Mouse (Mus musculus): ENCODE results near the gene Spock2. TPM values are rescaled to one million over a fixed set of nuclear protein-coding genes. Genes with fewer than 3 reads are reported as not detected.
A peak's percentile ranks its signal among the peaks of the same experiment; 100 is the strongest.

The Spock2 gene
- polyA plus RNA-seq, 1 experiment from 2014 or later, result 0.09 TPM

DNA sequence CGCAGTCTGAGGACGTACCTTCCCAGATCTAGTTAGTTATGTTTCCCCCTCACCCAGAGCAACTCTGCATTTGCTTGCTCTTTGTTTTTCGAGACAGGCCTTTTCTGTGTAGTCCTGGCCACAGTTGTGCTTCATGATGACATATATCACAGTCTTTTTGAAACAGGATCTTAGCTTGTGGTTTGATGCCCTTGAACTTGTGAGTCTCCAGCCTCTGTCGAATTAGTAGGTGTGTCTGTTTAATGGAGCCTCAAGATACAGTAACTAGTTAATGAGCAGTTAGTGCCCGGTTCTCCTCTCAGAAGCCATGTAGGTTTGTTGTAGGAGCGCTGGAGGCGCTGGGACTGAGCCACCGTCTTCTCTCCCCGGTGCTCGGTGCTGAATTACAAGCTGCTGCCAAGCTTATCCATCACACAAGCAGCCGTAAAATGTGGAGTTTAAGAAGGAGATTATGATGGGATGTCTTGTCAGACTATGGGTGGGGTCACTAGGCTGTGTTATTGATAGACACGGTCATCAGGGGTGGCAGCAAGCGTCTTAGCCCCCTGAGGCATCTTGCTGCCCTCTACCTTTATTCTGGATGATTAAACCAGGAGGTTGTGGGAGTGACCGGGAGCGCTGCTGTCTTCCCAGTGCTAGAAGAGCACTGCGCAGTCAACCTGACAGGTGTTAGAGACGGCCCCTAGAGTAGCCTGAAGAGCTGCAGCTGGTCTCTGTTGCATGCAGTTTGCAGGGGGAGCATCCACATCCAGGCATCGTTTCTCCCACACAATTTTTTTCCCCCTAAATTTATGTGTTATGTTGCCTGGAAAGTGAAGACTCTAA is 28.1 kb upstream of the Spock2 start:
- peak; percentile 76 for ATAC-seq
- peak; percentile 38 for DNase-seq

DNA sequence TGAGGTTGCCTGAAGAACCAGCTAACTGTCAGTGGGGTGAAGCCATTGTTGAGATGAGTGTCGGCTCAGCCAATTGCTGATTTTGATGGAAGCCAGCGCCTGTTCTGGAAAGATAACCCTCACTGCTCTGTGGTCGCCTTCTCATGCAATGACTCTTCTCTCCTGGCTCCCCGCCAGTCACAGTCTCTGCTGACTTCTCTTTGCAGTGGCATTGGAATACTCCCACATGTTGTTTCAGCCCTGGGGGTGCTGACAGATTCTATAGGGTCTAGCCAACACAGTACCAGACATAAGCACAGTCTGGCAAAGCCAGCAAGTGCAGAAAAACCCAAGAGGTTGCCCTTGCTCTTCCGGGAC is 27.5 kb upstream of the Spock2 start:
- H3K27me3 ChIP-seq (ENCODE audit: insufficient read depth, low read length), result no peaks in the 10 kb centered on the region
- TF ChIP-seq CTCF (IDR thresholded peaks at IDR 0.05; ENCODE audit: low read depth) (no peak), EP300 (IDR thresholded peaks at IDR 0.05; ENCODE audit: low read depth) (peak; percentile 91)
- WGBS (ENCODE audit: insufficient replicate concordance), result 43% methylated on average over 5 of the region's 5 CpGs
- ATAC-seq, result peak; percentile 85
- no peaks in the 10 kb centered on the region for H3K36me3 ChIP-seq (replicated peaks; ENCODE audit: insufficient read depth, low read length)
- H3K4me3 ChIP-seq (ENCODE audit: low read depth, low read length), result peak overlapping the region; percentile 31; the same call in 1 of the 2 replicates
- peaks cover 54% of the 10 kb centered on the region for H3K4me1 ChIP-seq (ENCODE audit: insufficient read depth)
- H3K4me2 ChIP-seq (ENCODE audit: low read depth, low read length), result peak overlapping the region; percentile 71
- H3K27ac ChIP-seq (ENCODE audit: low read depth), result peak overlapping the region; percentile 87
- peak overlapping the region; percentile 42; the same call in 1 of the 2 replicates for H3K9ac ChIP-seq (replicated peaks)
- peak; percentile 84 for DNase-seq
- no peaks in the 10 kb centered on the region for H3K9me3 ChIP-seq (ENCODE audit: low read length)

More for the DNA sequence above, 28.1 kb upstream of the Spock2 start:
- WGBS (ENCODE audit: insufficient replicate concordance), result 50% methylated on average over 18 of the region's 18 CpGs
- peak overlapping the region; percentile 46 for H3K9ac ChIP-seq (replicated peaks)
- no peaks in the 10 kb centered on the region for H3K36me3 ChIP-seq (replicated peaks; ENCODE audit: insufficient read depth, low read length)
- H3K9me3 ChIP-seq (ENCODE audit: low read length), result no peaks in the 10 kb centered on the region
- peak overlapping the region; percentile 31 for H3K4me3 ChIP-seq (ENCODE audit: low read depth, low read length)
- H3K4me2 ChIP-seq (ENCODE audit: low read depth, low read length), result peak overlapping the region; percentile 71
- H3K27ac ChIP-seq (ENCODE audit: low read depth), result peak overlapping the region; percentile 87
- H3K27me3 ChIP-seq (ENCODE audit: insufficient read depth, low read length), result no peaks in the 10 kb centered on the region
- TF ChIP-seq EP300 (IDR thresholded peaks at IDR 0.05; ENCODE audit: low read depth) (peak; percentile 9; the same call in 1 of the 2 replicates), CTCF (IDR thresholded peaks at IDR 0.05; ENCODE audit: low read depth) (no peak)
- peaks cover 54% of the 10 kb centered on the region for H3K4me1 ChIP-seq (ENCODE audit: insufficient read depth)

DNA sequence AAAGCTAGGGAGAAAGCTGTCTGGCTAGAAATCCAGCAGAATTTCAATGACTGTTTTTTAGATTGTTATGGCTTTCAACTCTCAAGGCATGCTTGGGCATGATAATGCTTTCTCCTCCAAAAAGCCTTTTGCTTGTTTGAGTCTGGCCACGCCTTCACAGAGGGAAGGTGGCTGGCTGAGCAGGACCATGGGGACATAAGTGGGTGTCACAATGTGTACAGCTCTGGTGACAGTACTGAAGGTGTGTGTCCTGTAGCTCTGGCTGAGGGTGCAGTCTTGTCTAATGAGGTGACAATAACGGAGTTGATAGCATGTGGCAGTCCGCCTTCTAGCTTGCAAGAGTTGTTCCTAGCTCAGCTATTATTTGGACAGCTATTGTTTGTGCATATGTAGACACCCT is 25.8 kb upstream of the Spock2 start:
- Histone ChIP-seq H3K4me2 (ENCODE audit: low read depth, low read length) (no peak overlapping the region), H3K27ac (ENCODE audit: low read depth) (peak overlapping the region; percentile 76), H3K9ac (replicated peaks) (no peak overlapping the region), H3K27me3 (ENCODE audit: insufficient read depth, low read length) (no peaks in the 10 kb centered on the region), H3K4me3 (ENCODE audit: low read depth, low read length) (no peak overlapping the region), H3K4me1 (ENCODE audit: insufficient read depth) (peaks cover 54% of the 10 kb centered on the region), H3K36me3 (replicated peaks; ENCODE audit: insufficient read depth, low read length) (no peaks in the 10 kb centered on the region), H3K9me3 (ENCODE audit: low read length) (no peaks in the 10 kb centered on the region)
- peak; percentile 16; the same call in 1 of the 2 replicates for ATAC-seq
- DNase-seq, result peak; percentile 37
- TF ChIP-seq EP300 (IDR thresholded peaks at IDR 0.05; ENCODE audit: low read depth), result no peak
- no peak for TF ChIP-seq CTCF (IDR thresholded peaks at IDR 0.05; ENCODE audit: low read depth)
- 60% methylated on average over 3 of the region's 3 CpGs for WGBS (ENCODE audit: insufficient replicate concordance)

DNA sequence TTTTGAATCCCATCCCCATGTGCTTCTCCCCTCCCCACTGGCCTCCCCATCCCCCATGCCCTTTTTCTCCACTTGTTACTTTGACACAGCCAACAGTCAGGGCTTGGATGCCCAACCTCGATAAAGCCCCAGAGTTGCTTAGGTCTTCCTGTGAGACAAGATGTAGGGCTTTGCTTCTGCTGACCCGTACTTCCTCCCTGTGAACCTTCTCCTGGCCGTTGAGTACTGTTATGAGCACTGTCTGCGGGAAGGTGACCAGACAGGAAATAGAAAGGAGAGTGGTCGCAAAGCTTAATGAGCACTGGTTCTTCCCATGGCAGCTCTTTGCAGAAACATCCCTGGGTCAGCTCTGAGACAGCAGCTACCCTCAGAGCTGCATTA is 25.4 kb upstream of the Spock2 start:
- H3K4me3 ChIP-seq (ENCODE audit: low read depth, low read length), result no peak overlapping the region
- ATAC-seq (no peak), DNase-seq (no peak)
- TF ChIP-seq CTCF (IDR thresholded peaks at IDR 0.05; ENCODE audit: low read depth) (no peak), EP300 (IDR thresholded peaks at IDR 0.05; ENCODE audit: low read depth) (no peak)
- H3K4me2 ChIP-seq (ENCODE audit: low read depth, low read length), result peak overlapping the region; percentile 45; the same call in 1 of the 2 replicates
- peak overlapping the region; percentile 76 for H3K27ac ChIP-seq (ENCODE audit: low read depth)
- WGBS (ENCODE audit: insufficient replicate concordance), result 27% methylated on average over 5 of the region's 5 CpGs
- H3K9ac ChIP-seq (replicated peaks), result no peak overlapping the region
- H3K27me3 ChIP-seq (ENCODE audit: insufficient read depth, low read length), result no peaks in the 10 kb centered on the region
- H3K36me3 ChIP-seq (replicated peaks; ENCODE audit: insufficient read depth, low read length), result no peaks in the 10 kb centered on the region
- peaks cover 54% of the 10 kb centered on the region for H3K4me1 ChIP-seq (ENCODE audit: insufficient read depth)
- H3K9me3 ChIP-seq (ENCODE audit: low read length), result no peaks in the 10 kb centered on the region

DNA sequence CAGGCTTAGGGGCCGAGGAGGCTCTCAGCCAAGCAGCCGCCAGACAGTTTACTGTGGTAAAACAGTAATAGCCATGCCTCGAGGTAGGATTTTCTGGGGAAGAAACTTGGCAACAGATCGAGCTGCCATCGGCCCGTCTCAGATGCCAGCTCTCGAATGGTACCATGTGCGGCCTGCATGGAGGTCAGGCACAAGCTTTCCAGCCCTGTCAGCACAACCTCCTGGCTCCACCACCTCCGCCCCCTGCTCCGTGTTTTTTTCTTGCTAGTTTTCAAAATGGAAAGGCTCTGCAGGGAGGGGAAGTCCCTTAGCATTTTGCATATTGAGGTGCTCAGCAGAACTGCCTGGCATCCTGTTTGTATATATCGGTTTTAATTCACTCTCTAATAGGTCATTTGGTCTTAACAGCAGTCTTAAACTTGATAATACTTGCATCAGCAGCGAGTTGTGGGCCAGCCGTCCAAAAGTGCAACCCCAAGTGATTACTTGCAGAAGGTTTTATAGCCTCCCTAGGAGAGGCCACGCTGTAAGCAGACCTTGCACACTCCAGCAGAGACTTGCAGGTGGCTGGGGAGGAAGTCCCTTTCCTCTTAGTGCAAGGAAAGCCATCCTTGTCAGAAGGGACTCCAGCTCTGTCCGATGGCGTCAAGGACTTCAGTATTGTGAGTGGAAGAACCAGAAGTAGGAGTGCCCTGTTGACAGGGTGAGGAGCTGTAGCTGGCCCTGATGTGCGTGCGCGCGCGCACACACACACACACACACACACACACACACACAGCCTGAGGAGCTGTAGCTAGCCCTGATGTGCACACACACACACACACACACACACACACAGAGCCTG is 24.8 kb upstream of the Spock2 start:
- H3K27me3 ChIP-seq (ENCODE audit: insufficient read depth, low read length), result no peaks in the 10 kb centered on the region
- H3K27ac ChIP-seq (ENCODE audit: low read depth), result peak overlapping the region; percentile 76
- no peak overlapping the region for H3K9ac ChIP-seq (replicated peaks)
- TF ChIP-seq EP300 (IDR thresholded peaks at IDR 0.05; ENCODE audit: low read depth) (no peak), CTCF (IDR thresholded peaks at IDR 0.05; ENCODE audit: low read depth) (no peak)
- H3K9me3 ChIP-seq (ENCODE audit: low read length), result no peaks in the 10 kb centered on the region
- H3K36me3 ChIP-seq (replicated peaks; ENCODE audit: insufficient read depth, low read length), result no peaks in the 10 kb centered on the region
- H3K4me3 ChIP-seq (ENCODE audit: low read depth, low read length), result no peak overlapping the region
- WGBS (ENCODE audit: insufficient replicate concordance), result 40% methylated on average over 21 of the region's 21 CpGs
- peak; percentile 26 for DNase-seq
- H3K4me1 ChIP-seq (ENCODE audit: insufficient read depth), result peaks cover 54% of the 10 kb centered on the region
- peak; percentile 4; the same call in 1 of the 2 replicates for ATAC-seq
- peak overlapping the region; percentile 45 for H3K4me2 ChIP-seq (ENCODE audit: low read depth, low read length)

DNA sequence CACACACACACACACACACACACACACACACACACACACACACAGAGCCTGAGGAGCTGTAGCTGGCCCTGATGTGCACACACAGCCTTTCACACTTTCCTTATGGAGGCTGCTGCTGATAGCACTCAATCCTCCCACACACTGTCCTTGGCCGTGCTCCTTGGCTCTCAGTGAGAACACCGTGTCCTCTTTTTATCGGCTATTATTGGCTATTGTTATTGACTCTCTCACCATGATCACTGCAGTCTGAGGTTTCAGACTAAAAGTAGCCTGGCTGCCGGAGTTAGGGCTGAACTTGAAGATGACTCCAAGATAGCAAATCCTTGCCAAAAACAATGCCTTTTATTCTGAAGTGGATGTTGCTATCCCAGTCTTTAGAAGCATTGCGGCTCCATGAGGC is 24.1 kb upstream of the Spock2 start:
- Histone ChIP-seq H3K9ac (replicated peaks) (no peak overlapping the region), H3K9me3 (ENCODE audit: low read length) (no peaks in the 10 kb centered on the region), H3K36me3 (replicated peaks; ENCODE audit: insufficient read depth, low read length) (no peaks in the 10 kb centered on the region), H3K27ac (ENCODE audit: low read depth) (peak overlapping the region; percentile 76; the same call in 1 of the 2 replicates), H3K27me3 (ENCODE audit: insufficient read depth, low read length) (no peaks in the 10 kb centered on the region), H3K4me2 (ENCODE audit: low read depth, low read length) (0 out of 2 replicates have a peak overlapping the region, but pooled peaks have one; percentile 9), H3K4me1 (ENCODE audit: insufficient read depth) (peaks cover 54% of the 10 kb centered on the region), H3K4me3 (ENCODE audit: low read depth, low read length) (no peak overlapping the region)
- TF ChIP-seq CTCF (IDR thresholded peaks at IDR 0.05; ENCODE audit: low read depth) (no peak), EP300 (IDR thresholded peaks at IDR 0.05; ENCODE audit: low read depth) (peak; percentile 72)
- ATAC-seq (peak; percentile 28), DNase-seq (peak; percentile 20)
- WGBS (ENCODE audit: insufficient replicate concordance), result 50% methylated on average over 5 of the region's 5 CpGs
